Mouse (Mus musculus) heart, embryonic 12.5 days (tissue): ENCODE results near the gene Espl1. TPM values are rescaled to one million over a fixed set of nuclear protein-coding genes. Genes with fewer than 3 reads are reported as not detected.
"Not testable (repeated sequence)": the region's sequence is repeated elsewhere in the genome, so short reads cannot be mapped to it uniquely, and the experiment has no call there.

Source experiments
- ATAC-seq: fragments of 200-750 bp; cut with Nextera tagmentation; 2 replicates; pipeline ENCODE4 v1.8.0; 2017; ENCODE audit warnings: moderate TSS enrichment, moderate library complexity; ENCODE audit not compliant: insufficient number of reproducible peaks, low FRiP score
- H3K27ac ChIP-seq: fragments of 300-500 bp; sonication (generic); 2 replicates; pipeline ENCODE4 v1.5.1; 2016; ENCODE audit warnings: mild to moderate bottlenecking, moderate library complexity; ENCODE audit not compliant: poor library complexity, severe bottlenecking
- H3K27me3 ChIP-seq: fragments of 300-500 bp; sonication (generic); replicated peaks from 2 replicates; pipeline ENCODE4 v1.6.1; 2016; ENCODE audit warnings: mild to moderate bottlenecking, moderate library complexity
- H3K36me3 ChIP-seq: fragments of 300-500 bp; sonication (generic); 2 replicates; pipeline ENCODE4 v1.6.1; 2016; ENCODE audit warnings: mild to moderate bottlenecking, moderate library complexity
- H3K4me1 ChIP-seq: fragments of 300-500 bp; sonication (generic); replicated peaks from 2 replicates; pipeline ENCODE4 v1.6.1; 2016; ENCODE audit warnings: mild to moderate bottlenecking
- H3K4me2 ChIP-seq: fragments of 300-500 bp; sonication (generic); 2 replicates; pipeline ENCODE4 v1.6.1; 2016; ENCODE audit warnings: mild to moderate bottlenecking, moderate library complexity
- H3K4me3 ChIP-seq: fragments of 300-500 bp; sonication (generic); 2 replicates; pipeline ENCODE4 v1.5.1; 2016; ENCODE audit warnings: mild to moderate bottlenecking
- H3K9ac ChIP-seq: fragments of 300-500 bp; sonication (generic); 2 replicates; pipeline ENCODE4 v1.6.1; 2016; ENCODE audit warnings: mild to moderate bottlenecking, moderate library complexity
- H3K9me3 ChIP-seq: fragments of 300-500 bp; sonication (generic); replicated peaks from 2 replicates; pipeline ENCODE4 v1.6.1; 2016; ENCODE audit warnings: mild to moderate bottlenecking, moderate library complexity
- WGBS: fragments of 180-500 bp; shearing (Covaris S2); methylation state at CpG from one replicate; pipeline ENCODE4 v1.1.7; 2016; 5-methylcytosine and 5-hydroxymethylcytosine counted together
- polyA plus RNA-seq: library from polyadenylated mRNA; unstranded; fragments of >200 nt; fragmentation: Nextera tagmentation; extraction: Ambion mirVana; gene quantifications from 2 replicates; pipeline ENCODE4 v1.2.1, GENCODE M21; 2016

The Espl1 gene
- polyA plus RNA-seq, 1 experiment from 2014 or later: 24.0 TPM

DNA sequence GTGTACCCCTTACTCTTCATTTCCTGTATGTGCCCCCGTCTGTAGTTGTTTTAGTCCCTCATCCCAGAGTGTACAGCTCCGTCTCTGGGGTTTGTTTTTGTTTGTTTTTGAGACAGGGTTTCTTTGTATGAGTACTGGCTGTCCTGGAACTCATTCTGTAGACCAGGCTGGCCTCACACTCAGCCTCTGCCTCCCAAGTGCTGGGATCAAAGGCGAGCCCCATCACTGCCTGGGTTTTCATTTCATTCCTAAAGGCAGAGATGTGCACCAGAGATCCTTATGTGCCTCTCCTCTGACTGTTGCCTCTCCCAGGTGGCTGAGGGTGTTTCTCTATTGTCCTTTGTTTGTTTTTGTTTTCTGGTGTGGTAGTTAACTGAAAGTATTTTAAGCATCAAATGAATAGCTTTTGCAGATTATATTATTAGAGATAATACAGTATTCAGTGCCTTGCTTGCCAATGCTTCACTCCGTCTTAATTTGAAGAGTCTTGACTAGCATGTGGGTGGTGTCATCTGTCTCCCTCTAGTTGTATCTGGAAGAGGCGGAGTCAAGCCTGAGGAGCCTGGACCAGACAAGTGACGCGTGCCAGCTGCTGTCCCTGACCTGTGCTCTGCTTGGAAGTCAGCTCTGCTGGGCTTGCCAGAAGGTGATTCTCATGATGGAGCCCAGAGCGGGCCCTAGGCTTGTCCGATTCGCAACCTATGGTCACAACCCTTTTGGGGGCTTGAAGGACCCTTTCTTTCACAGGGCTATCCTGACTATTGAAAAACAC, 14.2 kb downstream of the Espl1 start:
- 0 out of 2 replicates have a peak, but pooled peaks have one; percentile 33 for ATAC-seq
- 64% methylated on average over 10 of the region's 10 CpGs for WGBS
- Histone ChIP-seq H3K27ac (no peak overlapping the region), H3K9ac (no peak overlapping the region), H3K9me3 (no peaks in the 10 kb centered on the region), H3K36me3 (peaks cover 88% of the 10 kb centered on the region), H3K4me3 (no peak overlapping the region), H3K4me2 (no peak overlapping the region), H3K27me3 (no peaks in the 10 kb centered on the region), H3K4me1 (peaks cover 6% of the 10 kb centered on the region; the same call in 1 of the 2 replicates)

DNA sequence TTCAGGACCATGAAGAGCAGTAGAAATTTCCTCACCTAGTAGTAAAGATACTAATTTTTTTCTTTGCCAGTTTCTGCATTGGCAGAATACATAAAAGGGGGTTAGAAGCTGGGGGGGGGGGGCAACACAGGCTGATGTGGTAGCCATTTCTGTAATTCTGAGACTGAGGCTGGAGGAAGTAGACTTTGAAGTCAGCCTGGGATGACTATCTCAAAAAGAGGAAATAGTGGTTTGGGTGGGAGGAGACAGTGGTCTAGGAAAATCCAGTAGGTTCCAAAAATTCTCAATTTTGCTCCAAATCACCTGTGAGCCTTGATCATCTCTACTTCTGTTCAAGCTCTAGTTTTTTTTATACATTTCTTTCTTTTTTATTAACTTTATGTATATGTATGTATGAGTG, 15.4 kb downstream of the Espl1 start:
- Histone ChIP-seq H3K9me3 (no peaks in the 10 kb centered on the region), H3K4me1 (peaks cover 6% of the 10 kb centered on the region; the same call in 1 of the 2 replicates), H3K36me3 (peaks cover 88% of the 10 kb centered on the region), H3K4me2 (no peak overlapping the region), H3K9ac (no peak overlapping the region), H3K27ac (no peak overlapping the region), H3K27me3 (no peaks in the 10 kb centered on the region), H3K4me3 (no peak overlapping the region)
- ATAC-seq: no peak

GRCm38 (mm10) chr15:102315292-102315691, 19.2 kb downstream of the Espl1 start:
- Histone ChIP-seq H3K27me3 (no peaks in the 10 kb centered on the region), H3K4me3 (no peak overlapping the region), H3K9me3 (no peaks in the 10 kb centered on the region), H3K9ac (0 out of 2 replicates have a peak overlapping the region, but pooled peaks have one; percentile 6), H3K4me1 (0 out of 2 replicates have a peak, but pooled peaks cover 2% of the 10 kb centered on the region), H3K36me3 (peaks cover 86% of the 10 kb centered on the region), H3K4me2 (no peak overlapping the region), H3K27ac (no peak overlapping the region)
- ATAC-seq: no peak
- 86% methylated on average over 8 of the region's 8 CpGs for WGBS

DNA sequence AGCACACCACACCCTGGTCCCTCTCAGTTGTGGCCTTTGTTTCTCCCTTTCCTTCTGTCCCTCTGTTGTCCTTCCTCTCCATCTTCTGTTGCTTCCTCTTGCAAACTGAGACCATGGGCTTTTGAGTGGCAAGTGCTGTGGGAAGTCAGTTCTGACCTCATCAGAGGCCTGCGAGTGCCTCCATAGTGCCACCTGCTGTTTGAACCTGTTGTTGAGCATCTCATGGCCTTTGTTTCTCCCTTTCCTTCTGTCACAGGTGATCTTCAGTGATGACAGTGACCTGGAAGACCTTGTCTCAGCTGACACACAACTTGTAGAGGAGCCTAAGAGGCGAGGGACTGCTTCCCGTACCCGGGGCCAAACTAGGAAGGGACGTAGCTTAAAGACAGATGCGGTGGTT, 20.2 kb downstream of the Espl1 start:
- 78% methylated on average over 6 of the region's 6 CpGs for WGBS
- peaks cover 89% of the 10 kb centered on the region for H3K36me3 ChIP-seq
- H3K27me3 ChIP-seq: no peaks in the 10 kb centered on the region
- no peaks in the 10 kb centered on the region for H3K9me3 ChIP-seq
- H3K4me3 ChIP-seq: no peak overlapping the region
- H3K4me1 ChIP-seq: no peaks in the 10 kb centered on the region
- no peak overlapping the region for H3K27ac ChIP-seq
- H3K9ac ChIP-seq: no peak overlapping the region
- ATAC-seq: no peak
- no peak overlapping the region for H3K4me2 ChIP-seq

DNA sequence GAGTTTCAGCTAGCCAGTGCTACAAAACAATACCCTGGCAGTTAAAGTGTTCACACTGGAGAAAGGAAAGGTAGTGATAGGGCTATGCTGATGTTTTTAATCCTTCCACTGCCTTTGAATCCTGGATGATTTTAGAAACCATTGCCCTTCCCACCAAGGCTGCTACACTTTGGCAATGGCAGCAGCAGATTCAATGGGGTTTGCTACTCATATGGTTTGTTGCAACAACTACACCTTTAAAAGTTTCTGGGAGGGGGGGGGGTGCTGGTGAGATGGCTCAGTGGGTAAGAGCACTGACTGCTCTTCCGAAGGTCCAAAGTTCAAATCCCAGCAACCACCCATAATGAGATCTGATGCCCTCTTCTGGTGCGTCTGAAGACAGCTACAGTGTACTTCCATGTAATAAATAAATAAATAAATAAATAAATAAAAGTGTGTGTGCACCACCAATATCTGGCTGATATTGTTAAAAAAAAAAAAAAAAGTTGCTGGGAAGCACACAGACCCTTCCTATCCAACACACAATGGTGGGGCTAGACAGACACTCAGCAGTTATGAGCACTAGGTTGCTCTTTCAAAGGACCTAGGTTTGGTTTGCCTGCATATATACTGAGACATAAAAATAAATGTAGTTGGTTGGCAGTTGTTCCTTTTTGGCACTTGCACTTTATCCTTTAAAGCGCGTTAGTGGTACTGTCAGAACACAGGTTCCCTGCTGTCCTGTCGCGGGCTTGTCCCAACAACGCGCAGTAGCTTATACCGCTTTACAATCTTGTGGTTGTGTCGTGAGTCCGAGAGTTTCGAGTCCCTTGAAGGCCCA, 28.8 kb downstream of the Espl1 start:
- H3K36me3 ChIP-seq: peaks cover 62% of the 10 kb centered on the region
- 75% methylated on average over 12 of the region's 12 CpGs for WGBS
- no peak for ATAC-seq
- peaks cover 13% of the 10 kb centered on the region for H3K4me1 ChIP-seq
- H3K27me3 ChIP-seq: no peaks in the 10 kb centered on the region
- peak overlapping the region; percentile 74 for H3K4me2 ChIP-seq
- no peak overlapping the region for H3K9ac ChIP-seq
- no peak overlapping the region; the same call in 1 of the 2 replicates for H3K4me3 ChIP-seq
- H3K27ac ChIP-seq: no peak overlapping the region
- H3K9me3 ChIP-seq: no peaks in the 10 kb centered on the region

DNA sequence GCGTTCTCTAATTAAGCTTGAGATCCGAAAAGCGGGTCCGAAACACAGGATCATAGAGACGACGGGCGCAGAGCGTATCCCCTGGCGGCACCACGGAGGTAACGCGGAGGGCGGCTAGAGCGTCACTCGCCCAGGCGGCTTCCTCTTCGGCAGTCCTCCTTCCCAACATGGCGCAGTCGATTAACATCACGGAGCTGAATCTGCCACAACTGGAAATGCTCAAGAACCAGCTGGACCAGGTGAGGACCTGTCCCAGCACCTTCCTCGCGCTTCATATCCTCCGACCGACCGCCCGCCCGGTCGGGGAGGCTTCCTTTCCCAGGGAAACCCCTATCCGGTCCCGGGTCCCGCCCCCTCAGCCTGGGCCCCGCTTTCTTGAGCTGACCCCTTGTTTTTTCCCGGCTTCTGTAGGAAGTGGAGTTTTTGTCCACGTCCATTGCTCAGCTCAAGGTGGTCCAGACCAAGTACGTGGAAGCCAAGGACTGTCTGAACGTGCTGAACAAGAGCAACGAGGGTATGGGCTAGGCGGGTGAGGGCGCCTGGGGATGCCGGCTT, 30.0 kb downstream of the Espl1 start, which contains the start of gene Pfdn5:
Gene Pfdn5, plus strand, starts transcription at position 95 of the 555 bp plus-strand sequence.
- Histone ChIP-seq H3K4me1 (peaks cover 14% of the 10 kb centered on the region), H3K4me3 (peak within 1 kb of the TSS; percentile 94), H3K36me3 (peaks cover 60% of the 10 kb centered on the region), H3K9ac (peak within 1 kb of the TSS; percentile 92), H3K4me2 (peak within 1 kb of the TSS; percentile 74), H3K27me3 (no peaks in the 10 kb centered on the region), H3K9me3 (no peaks in the 10 kb centered on the region), H3K27ac (peak within 1 kb of the TSS; percentile 59)
- under 1% methylated on average over 40 of the region's 40 CpGs for WGBS
- ATAC-seq: peak; percentile 92

- Histone ChIP-seq H3K4me1 (peaks cover 18% of the 10 kb centered on the region), H3K4me2 (peak overlapping the region; percentile 74), H3K36me3 (peaks cover 52% of the 10 kb centered on the region), H3K27me3 (no peaks in the 10 kb centered on the region), H3K27ac (no peak overlapping the region), H3K9ac (peak overlapping the region; percentile 92), H3K9me3 (no peaks in the 10 kb centered on the region), H3K4me3 (peak overlapping the region; percentile 94)
- no peak for ATAC-seq
- 52% methylated on average over 8 of the region's 8 CpGs for WGBS
Measured at GRCm38 (mm10) chr15:102326892-102327291, 30.8 kb downstream of the Espl1 start.

GRCm38 (mm10) chr15:102331610-102332015, 35.5 kb downstream of the Espl1 start, which contains the start of gene Myg1:
Gene Myg1 (plus strand): TSS chr15:102331709.
- Histone ChIP-seq H3K36me3 (peaks cover 58% of the 10 kb centered on the region), H3K4me2 (peak within 1 kb of the TSS; percentile 89), H3K9ac (peak within 1 kb of the TSS; percentile 89), H3K9me3 (no peaks in the 10 kb centered on the region), H3K27ac (peak within 1 kb of the TSS; percentile 71), H3K4me1 (peaks cover 27% of the 10 kb centered on the region), H3K27me3 (no peaks in the 10 kb centered on the region), H3K4me3 (peak within 1 kb of the TSS; percentile 70)
- ATAC-seq: peak; percentile 90
- WGBS: under 1% methylated on average over 30 of the region's 30 CpGs

DNA sequence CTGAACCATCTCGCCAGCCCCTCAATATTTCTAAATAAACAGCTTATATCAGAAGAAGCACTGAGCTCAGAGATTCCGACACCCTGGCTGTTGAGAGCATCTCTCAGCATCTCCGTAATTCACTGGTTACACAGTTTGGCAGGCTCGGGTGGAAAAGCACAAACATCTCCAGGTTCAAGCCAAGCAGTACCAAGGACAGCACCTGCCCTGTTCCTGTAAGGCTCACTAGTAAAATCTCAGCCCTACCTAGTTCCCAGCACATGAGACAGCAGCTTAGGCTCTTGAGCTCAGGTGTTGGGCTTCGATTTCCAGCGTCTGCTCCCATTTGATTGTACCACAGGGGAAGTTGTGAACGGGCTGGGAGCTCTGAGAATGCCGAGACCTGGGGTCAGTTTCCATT, 39.2 kb downstream of the Espl1 start:
- Histone ChIP-seq H3K27me3 (no peaks in the 10 kb centered on the region), H3K4me1 (peaks cover 19% of the 10 kb centered on the region), H3K9me3 (no peaks in the 10 kb centered on the region), H3K36me3 (peaks cover 73% of the 10 kb centered on the region), H3K4me3 (no peak overlapping the region), H3K9ac (no peak overlapping the region), H3K27ac (no peak overlapping the region), H3K4me2 (no peak overlapping the region)
- no peak for ATAC-seq
- 85% methylated on average over 8 of the region's 8 CpGs for WGBS

- H3K27me3 ChIP-seq, ATAC-seq, H3K4me3 ChIP-seq, H3K9ac ChIP-seq, H3K4me2 ChIP-seq, H3K27ac ChIP-seq, H3K9me3 ChIP-seq: not testable (repeated sequence)
- WGBS: 91% methylated on average over 5 of the region's 5 CpGs
- H3K36me3 ChIP-seq: peaks cover 70% of the 10 kb centered on the region
- peaks cover 19% of the 10 kb centered on the region for H3K4me1 ChIP-seq
Measured at GRCm38 (mm10) chr15:102335925-102336324, 39.9 kb downstream of the Espl1 start.

DNA sequence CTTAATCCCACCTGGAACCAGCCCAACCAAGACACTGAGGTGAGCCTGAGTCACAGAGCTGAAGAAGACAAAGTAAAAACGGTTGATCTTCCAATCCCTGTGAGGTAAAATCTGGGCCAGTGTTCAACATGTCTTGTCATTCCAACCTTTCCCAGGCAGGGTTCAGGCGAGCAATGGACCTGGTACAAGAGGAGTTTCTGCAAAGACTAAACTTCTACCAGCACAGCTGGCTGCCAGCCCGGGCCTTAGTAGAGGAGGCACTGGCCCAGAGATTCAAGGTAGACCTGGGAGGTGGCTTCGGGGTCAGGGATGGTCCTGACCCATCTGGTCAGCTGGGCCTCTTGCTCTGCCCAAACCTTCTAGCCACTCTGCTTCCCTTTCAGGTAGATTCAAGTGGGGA, 40.9 kb downstream of the Espl1 start:
- 80% methylated on average over 4 of the region's 4 CpGs for WGBS
- peaks cover 70% of the 10 kb centered on the region for H3K36me3 ChIP-seq
- H3K27me3 ChIP-seq: no peaks in the 10 kb centered on the region
- no peak for ATAC-seq
- H3K9me3 ChIP-seq: no peaks in the 10 kb centered on the region
- peaks cover 13% of the 10 kb centered on the region for H3K4me1 ChIP-seq
- H3K4me2 ChIP-seq: no peak overlapping the region
- no peak overlapping the region for H3K4me3 ChIP-seq
- H3K27ac ChIP-seq: no peak overlapping the region
- no peak overlapping the region for H3K9ac ChIP-seq
